Mouse (Mus musculus) right cerebral cortex, adult 18-20 months (tissue): ENCODE data around the gene Epm2aip1.

Source experiments
- DNase-seq: peaks from one replicate; pipeline ENCODE4 v3.0.0; 2022; ENCODE audit warnings: mixed read lengths

Gene Epm2aip1

GRCm38 (mm10) chr9:111271434-111272160 lies at the start of gene Epm2aip1, which contains the start of gene Mlh1:
Gene Epm2aip1, plus strand, starts transcription at chr9:111271929.
Gene Mlh1, minus strand, starts transcription at chr9:111271791.
- peak; percentile 100 for DNase-seq

- no peak for DNase-seq
These were observed 48.3 kb upstream of the Epm2aip1 start for GRCm38 (mm10) chr9:111223406-111223805.

- DNase-seq: peak; percentile 23
These were observed 43.3 kb upstream of the Epm2aip1 start for GRCm38 (mm10) chr9:111228446-111228845.

- no peak for DNase-seq
These were observed 37.0 kb upstream of the Epm2aip1 start for GRCm38 (mm10) chr9:111234701-111235100.

GRCm38 (mm10) chr9:111237726-111238125 lies 34.0 kb upstream of the Epm2aip1 start:
- DNase-seq: no peak

- DNase-seq: no peak
These were observed 31.9 kb upstream of the Epm2aip1 start for GRCm38 (mm10) chr9:111239821-111240220.

GRCm38 (mm10) chr9:111243384-111243783 lies 28.3 kb upstream of the Epm2aip1 start:
- DNase-seq: no peak

- DNase-seq: peak; percentile 16
These were observed 26.2 kb upstream of the Epm2aip1 start for GRCm38 (mm10) chr9:111245546-111245945.

GRCm38 (mm10) chr9:111247682-111248246 lies 24.0 kb upstream of the Epm2aip1 start:
- no peak for DNase-seq

- DNase-seq: no peak
These were observed 19.4 kb upstream of the Epm2aip1 start for GRCm38 (mm10) chr9:111252161-111252869.

- DNase-seq: peak; percentile 36
These were observed 11.3 kb upstream of the Epm2aip1 start for GRCm38 (mm10) chr9:111260360-111260985.

- no peak for DNase-seq
These were observed 10.4 kb upstream of the Epm2aip1 start for GRCm38 (mm10) chr9:111261356-111261755.

- DNase-seq: no peak
These were observed 3.7 kb upstream of the Epm2aip1 start for GRCm38 (mm10) chr9:111267998-111268397.

GRCm38 (mm10) chr9:111270606-111271005 lies 1.1 kb upstream of the Epm2aip1 start:
- no peak for DNase-seq

GRCm38 (mm10) chr9:111271056-111271433 lies 684 bp upstream of the Epm2aip1 start:
- no peak for DNase-seq

GRCm38 (mm10) chr9:111272356-111272755 lies 627 bp downstream of the Epm2aip1 start:
- no peak for DNase-seq

- no peak for DNase-seq
These were observed 1.5 kb downstream of the Epm2aip1 start for GRCm38 (mm10) chr9:111272996-111273785.

- no peak for DNase-seq
These were observed 2.2 kb downstream of the Epm2aip1 start for GRCm38 (mm10) chr9:111273958-111274357.

- DNase-seq: no peak
These were observed 3.4 kb downstream of the Epm2aip1 start for GRCm38 (mm10) chr9:111275156-111275555.

- no peak for DNase-seq
These were observed 13.3 kb downstream of the Epm2aip1 start for GRCm38 (mm10) chr9:111285061-111285460.

- DNase-seq: no peak
These were observed 13.9 kb downstream of the Epm2aip1 start for GRCm38 (mm10) chr9:111285676-111286075.

- no peak for DNase-seq
These were observed 14.7 kb downstream of the Epm2aip1 start for GRCm38 (mm10) chr9:111286468-111286867.

- no peak for DNase-seq
These were observed 16.2 kb downstream of the Epm2aip1 start for GRCm38 (mm10) chr9:111287956-111288355.
